Mouse (Mus musculus) heart, adult 11 months (tissue): ENCODE measurements around the gene Nae1.

Experiments
- DNase-seq: peaks from one replicate; pipeline ENCODE4 v3.0.0; 2022

Nae1 gene

DNA sequence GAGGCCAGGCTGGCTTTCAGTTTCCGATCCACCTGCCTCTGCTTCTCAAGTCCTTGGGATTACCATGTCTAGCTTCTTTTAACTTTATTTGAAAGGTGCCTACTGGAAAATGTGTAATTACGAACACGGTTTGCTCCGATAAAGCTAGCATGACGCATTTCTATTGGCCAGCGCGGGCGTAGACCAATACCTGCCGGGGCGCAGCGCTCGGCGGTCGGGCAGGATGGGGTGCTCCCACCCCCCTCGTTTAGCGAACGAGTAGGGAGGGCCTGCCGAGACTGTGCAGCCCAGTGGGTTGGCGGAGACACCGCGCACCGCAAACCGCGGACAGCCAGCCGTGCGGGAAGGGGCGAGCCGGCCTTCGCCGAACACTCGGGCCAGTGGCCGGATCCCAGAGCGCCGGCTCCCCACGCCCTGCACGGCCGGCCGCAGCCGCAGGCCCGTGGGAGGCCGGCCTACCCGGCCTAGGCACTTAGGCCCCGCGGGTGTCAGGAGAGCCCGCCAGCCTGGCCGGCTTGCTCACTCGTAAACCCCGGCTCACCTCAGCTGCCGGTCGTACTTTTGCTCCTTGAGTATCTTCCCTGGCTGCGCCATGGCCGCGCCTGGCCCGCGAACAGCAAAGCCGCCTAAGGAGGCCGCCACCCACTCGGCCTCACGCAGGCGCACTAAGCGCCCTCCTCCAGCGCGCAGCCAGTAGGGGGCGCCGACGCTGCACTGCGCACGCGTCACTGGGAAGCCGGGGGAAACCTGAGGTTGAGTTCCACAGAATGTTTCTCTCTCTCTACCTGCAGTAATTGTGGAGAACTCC, at the start of gene Nae1, which contains the start of gene Car7:
Gene Nae1, minus strand, starts transcription at position 667 of the 808 bp plus-strand sequence.
Gene Car7, plus strand, starts transcription at position 719 of the 808 bp plus-strand sequence.
- DNase-seq: peak; percentile 99

GRCm38 (mm10) chr8:104577606-104578005, 43.2 kb upstream of the Nae1 start:
- peak; percentile 31 for DNase-seq

GRCm38 (mm10) chr8:104576820-104577219, 42.4 kb upstream of the Nae1 start:
- DNase-seq: no peak

DNA sequence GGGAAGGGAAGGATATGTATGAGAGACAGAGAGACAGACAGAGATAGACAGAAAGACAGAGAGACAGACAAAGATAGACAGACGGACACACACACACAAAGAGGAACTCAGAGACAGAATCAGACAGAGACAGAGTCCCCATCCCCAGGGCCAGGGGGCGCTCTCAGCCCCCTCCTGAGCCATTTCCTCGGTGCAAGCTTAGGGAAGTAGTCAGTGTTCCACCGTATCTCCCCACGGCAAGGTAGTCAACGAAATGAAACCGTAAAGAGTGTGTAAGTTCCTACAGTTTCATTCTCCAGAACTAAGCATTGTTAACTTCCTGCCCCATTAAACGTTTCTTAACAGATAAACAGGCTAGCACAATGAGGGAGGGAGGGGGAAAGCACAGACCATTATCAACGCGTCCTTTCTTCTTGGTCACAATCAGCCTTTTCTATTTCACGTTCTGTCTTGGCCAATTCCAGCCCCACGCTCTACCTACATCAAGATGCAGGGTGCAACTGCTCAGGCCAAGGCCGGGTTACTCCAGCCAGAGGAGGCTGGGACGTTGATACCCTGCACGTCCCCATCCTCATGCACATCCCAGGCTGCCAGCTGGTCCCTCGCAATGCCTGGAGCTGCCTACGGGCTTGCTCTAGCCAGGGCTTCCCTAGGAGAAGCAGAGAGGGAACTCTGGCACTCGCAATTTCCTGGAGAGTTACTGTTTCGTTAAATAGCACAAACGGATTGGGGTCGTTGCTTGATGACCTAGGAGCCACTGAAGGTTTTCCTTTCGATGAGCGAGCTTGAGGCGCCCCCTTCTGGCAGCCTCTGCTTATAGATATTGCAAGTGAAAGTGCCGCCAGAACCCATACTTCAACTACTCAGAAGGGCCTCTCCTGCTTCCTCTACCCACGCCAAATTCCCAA, 36.3 kb upstream of the Nae1 start:
- DNase-seq: peak; percentile 97

- DNase-seq: peak; percentile 93
These were observed 35.1 kb upstream of the Nae1 start for GRCm38 (mm10) chr8:104569559-104569958.

DNA sequence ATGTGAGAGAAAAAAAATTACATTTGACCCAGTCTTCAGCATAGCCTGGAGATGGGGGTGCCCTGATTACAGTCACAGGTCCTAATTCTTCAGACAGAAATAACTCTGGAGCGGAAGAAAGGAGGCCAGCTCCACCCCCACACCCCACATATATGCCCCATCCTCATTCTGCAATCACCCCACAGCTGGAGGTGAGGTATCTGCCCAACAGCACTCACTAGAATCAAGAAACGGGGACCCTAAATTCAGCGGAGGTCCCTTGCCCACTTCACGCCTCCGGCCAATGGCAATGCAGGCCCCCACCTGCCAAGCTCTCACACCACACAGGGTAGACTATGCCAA, 31.0 kb upstream of the Nae1 start:
- peak; percentile 91 for DNase-seq

- DNase-seq: peak; percentile 98
These were observed 30.4 kb upstream of the Nae1 start for GRCm38 (mm10) chr8:104564633-104565456.

DNA sequence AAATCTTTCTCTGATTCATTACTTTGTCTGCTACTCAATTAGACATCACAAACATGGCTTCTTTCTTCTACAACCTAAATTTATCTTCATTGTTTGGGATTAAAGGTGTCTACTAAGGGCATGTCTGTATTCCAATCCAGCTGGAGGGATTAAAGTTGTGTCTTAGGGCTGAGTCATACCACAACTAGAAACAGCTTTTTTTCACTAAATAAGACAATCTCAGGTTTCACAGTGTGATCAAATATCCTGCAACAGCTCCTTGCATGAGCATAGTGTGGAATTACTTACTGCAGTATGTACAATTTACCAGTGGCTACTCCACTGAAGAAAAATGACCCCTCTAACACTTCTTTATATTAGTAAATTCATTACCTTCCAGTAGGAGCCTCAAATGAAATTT, 26.3 kb upstream of the Nae1 start:
- DNase-seq: no peak

DNA sequence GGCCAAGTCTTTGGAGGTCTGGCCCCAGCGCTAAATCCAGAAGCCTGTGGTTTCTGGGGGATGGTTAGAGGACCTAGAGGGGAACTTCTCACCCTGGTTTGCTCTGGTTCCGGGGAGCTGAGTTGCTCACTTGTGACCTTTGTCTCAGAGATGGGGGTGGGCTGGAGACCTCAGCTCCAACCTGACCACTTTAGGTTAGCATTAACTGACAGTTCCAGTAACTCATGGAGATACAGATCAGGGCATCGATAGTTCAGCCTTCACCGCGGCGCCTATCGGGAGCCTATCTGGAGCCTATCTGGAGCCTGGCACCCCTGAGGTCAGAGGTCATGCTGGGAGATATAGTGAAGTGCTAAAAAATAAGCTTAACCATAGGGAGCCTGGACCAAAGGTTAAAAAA, 22.8 kb upstream of the Nae1 start:
- peak; percentile 74 for DNase-seq

DNA sequence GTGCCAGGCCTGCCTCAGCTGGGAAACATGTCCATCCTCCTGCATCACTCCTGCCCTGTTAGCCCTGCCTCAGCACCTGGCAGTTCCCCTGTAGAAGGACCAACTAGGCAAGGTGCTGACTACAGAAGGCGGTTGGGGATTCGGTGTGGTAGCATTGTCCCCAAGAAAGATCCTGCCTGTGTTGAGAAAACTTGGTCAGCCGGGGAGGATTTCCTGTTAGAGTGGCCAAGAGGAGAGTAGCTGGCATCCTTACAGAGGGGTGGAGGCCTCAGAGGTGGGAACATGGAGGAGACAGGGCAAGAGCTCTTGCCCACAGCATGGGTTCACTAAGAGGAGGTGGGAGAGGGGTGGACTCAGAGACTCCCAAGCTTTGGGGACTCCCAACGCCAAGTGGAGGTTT, 20.8 kb upstream of the Nae1 start:
- peak; percentile 93 for DNase-seq

DNA sequence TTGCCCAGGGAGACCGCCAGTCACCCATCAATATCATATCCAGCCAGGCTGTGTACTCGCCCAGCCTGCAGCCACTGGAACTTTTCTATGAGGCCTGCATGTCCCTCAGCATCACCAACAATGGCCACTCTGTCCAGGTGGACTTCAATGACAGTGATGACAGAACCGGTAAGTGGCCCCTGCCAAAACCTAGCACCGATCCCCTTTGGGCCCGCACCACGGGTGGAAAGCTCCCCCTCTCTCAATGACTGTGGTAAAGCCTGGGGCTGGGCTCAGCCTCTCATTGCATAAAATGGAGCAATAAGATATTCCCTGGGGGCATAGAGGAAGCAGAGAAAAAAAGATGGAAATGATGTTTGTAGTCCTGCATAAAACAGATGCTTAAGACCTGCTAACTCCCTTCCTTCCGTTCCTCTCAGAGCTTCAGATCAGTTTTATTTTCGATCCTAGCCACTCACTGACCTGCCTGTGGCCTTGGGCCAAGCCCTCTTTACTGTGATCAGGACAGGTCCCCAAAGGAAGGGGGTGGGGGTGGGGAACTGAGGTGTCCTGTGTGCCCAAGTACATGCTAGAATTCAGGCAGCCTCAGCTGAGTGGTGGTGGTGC, 9.1 kb upstream of the Nae1 start:
- DNase-seq: peak; percentile 98

DNA sequence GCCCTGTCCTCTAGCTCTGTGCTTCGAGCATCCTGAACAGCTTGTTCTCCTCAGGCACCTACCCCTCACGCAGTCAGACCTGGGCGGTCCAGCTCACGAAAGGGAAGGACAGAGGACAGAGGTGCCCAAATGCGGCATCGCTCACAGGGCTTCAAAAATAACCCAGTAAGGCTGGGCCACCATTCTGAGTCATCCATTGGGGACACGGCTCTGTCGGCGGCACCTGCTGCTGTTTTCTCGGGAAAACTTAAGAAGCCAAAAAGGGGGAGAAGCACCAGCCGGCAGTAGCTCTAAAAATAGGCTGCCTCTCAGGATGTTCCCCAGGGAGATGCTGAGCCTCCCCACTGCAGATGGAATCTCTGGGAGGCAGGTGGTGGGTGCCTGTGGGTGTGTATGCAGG, 7.7 kb upstream of the Nae1 start:
- peak; percentile 91 for DNase-seq

GRCm38 (mm10) chr8:104541515-104541880, 7.1 kb upstream of the Nae1 start:
- no peak for DNase-seq

DNA sequence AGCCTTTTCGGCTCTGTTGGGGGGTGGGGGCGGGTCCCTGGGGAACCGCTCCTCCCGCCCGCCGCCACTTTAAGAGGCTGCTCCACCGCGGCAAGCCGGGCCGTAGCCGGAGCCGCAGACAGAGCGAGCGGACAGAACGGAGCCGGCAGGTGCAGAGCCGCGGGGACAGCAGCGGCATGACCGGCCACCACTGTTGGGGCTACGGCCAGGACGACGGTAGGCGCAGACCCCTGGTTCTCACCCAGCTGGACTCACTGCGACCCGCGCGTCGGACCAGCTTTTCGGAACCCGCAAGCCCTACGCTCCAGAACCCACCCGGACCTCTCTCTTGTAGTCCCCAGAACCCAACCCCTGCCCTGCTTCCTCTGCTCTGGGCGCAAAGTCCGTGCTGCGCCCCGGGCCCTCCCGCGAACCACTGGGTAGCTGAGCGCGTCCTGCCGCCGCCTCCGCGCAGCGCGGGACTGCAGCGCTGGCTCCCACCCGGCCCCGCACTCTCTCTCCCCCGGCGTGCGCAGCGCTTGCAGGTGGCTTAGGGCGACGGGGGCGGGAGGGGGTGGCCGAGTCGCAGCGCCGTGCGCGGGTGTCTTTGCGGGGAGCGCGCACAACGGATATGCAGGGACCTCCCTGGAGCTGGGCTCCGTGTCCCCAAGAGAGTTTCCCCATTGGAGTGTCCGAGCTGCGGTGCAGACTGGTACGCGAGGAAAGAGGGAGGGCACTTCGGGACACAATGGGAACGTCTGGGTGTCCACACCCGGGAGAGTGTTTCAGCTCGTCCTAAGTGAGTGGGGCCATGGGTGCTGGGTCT, 6.5 kb upstream of the Nae1 start:
- DNase-seq: peak; percentile 94

DNA sequence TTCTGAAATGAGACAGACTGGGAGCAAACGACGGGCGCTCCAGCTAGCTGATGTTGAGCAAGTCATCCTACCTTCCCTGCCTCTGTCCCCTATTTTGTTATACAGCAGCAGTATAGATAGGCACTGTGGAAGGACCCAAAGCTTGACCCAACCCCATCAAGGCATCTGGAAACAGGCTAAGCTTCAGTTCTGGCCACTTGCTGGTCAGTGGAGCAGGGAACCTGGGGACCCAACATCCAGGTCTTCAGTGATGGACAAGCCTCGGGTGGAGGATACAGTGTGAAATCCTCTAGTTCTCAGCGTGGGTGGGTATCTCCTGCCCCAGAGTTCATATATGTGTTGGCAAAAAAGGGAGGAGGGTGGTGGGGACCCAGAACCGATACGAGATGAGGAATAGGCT, 5.8 kb upstream of the Nae1 start:
- peak; percentile 77 for DNase-seq

DNA sequence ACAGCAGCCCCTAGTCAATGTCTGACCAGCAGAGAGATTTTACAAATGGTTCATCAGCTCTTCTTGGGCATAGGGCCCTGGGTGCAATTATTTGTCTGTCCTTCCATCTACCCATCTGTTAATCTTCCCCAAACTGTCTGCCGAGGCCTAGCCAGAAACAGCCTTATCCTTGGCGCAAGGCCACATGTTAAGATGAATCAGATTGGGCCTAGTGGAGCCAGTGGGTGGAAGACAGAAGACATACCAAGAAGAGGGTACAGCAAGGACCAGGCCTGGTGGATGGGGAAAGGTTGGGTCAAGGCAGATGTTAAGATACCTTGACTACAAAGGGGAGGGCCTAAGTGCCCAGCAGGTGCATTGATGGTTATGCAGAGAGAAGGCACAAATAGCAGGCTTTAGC, 5.1 kb upstream of the Nae1 start:
- peak; percentile 82 for DNase-seq

DNA sequence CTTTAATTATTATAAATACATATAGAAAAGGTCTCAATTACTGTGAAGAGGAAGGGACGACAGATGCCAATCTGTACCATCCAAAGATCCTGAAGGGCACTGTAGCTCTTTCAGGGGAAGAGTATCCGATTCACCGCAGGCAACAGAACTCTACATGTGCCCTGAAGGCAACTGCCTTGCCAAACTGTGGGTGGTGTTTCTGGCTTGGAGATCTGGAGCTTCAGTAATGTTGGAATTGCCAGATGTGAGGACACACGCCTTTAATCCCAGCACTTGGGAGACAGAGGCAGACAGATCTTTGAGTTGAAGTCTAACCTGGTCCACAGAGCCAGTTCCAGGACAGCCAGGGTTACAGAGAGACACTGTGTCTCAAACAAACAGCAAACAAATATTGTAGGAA, 4.5 kb upstream of the Nae1 start:
- DNase-seq: peak; percentile 75

DNA sequence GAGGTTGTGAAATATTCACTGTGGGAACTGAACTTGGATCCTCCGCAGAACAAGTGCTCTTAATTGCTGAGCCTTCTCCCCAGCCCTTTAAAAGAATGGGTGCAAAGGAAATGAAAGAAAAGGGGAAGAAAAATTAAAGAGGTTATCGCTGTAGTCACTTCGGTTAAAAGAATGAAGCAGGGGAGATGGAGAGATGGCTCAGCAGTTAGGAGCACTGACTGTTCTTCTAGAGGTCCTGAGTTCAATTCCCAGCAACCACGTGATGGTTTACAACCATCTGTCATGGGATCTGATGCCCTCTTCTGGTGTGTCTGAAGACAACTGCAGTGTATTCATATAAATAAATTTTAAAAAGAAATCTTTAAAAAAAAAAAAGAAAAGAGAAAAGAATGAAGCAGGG, 1.6 kb upstream of the Nae1 start:
- DNase-seq: peak; percentile 34

DNA sequence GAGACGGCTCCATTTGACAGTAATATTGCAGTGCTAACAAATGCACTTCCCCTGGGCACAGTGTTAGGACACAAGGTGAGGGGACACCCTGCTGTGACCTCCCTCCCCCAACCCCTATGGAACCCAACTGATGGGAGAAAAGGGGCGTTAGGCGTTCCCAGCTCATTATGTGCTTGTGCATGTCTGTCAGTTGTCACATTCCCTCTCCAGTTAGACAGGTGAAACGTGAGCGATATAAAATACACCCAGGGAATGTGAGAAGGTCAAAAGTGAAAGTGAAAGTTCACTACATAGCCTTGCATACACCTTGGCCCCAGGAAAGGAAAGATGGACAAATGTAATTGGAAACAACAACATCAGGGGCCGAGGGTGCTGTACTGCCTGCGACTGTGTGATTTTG, 941 bp upstream of the Nae1 start:
- DNase-seq: peak; percentile 88

DNA sequence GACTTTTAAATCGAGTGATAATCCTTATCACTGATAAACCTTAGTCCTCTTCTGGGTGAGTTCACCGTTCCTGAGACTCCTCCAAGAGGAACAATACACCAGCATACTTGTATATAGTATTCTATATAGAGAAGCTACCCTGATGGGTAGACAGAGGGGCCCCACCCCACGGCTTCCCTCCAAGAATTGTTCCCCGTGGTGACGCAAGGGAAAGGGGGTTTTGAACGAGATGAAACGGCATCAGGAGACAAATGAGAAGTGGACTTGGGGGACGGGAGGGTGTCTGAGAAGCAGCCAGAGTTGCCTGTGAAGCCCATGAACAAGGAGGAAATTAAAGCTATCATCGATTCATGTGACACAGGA, 323 bp upstream of the Nae1 start:
- DNase-seq: no peak

DNA sequence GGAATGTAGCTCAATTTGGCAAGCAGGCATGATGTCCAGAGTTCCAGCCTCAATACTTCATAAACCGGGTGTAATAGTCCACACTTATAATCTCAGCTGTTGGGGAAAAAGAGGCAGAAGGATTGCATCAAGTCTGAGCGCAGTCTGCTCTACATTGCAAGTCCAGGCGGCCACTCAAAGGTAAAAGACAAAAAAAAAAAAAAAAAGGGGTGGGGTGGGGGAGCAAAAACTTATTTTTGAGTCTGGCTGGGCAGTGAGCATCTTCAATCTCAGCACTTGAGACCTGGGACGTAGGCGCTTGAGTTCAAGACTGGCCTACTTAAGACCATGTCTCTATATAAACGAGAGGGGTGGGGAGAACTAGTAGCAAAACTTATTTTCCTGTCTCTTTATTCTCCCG, 886 bp downstream of the Nae1 start:
- DNase-seq: peak; percentile 13

- peak; percentile 11 for DNase-seq
These were observed 4.8 kb downstream of the Nae1 start for GRCm38 (mm10) chr8:104529671-104530070.
